Mouse (Mus musculus): ENCODE data around the gene Hipk3. TPM values are rescaled to one million over a fixed set of nuclear protein-coding genes. Genes with fewer than 3 reads are reported as not detected.

The Hipk3 gene
- polyA plus RNA-seq, 1 experiment: 46.2 TPM

GRCm38 (mm10) chr2:104457106-104457505, 37.1 kb downstream of the Hipk3 start:
- 37% methylated on average over 3 of the region's 3 CpGs for WGBS

GRCm38 (mm10) chr2:104450685-104451084, 43.6 kb downstream of the Hipk3 start:
- no peak for TF ChIP-seq CTCF (IDR thresholded peaks at IDR 0.05; ENCODE audit: insufficient read depth, low read length)
- WGBS: 65% methylated on average over 3 of the region's 3 CpGs
- Histone ChIP-seq H3K4me1 (ENCODE audit: control insufficient read depth, insufficient read depth, low read length) (peaks cover 20% of the 10 kb centered on the region), H3K4me3 (replicated peaks; ENCODE audit: extremely low read depth, low read depth, low read length) (no peak overlapping the region)
- DNase-seq: no peak

More at GRCm38 (mm10) chr2:104457106-104457505, 37.1 kb downstream of the Hipk3 start:
- Histone ChIP-seq H3K4me3 (replicated peaks; ENCODE audit: extremely low read depth, low read depth, low read length) (no peak overlapping the region), H3K4me1 (ENCODE audit: control insufficient read depth, insufficient read depth, low read length) (peaks cover 20% of the 10 kb centered on the region)
- no peak for DNase-seq
- no peak for TF ChIP-seq CTCF (IDR thresholded peaks at IDR 0.05; ENCODE audit: insufficient read depth, low read length)
- TF ChIP-seq POLR2A (IDR thresholded peaks at IDR 0.05; ENCODE audit: borderline replicate concordance, extremely low read depth, low read depth, low read length): no peak

GRCm38 (mm10) chr2:104449191-104449590, 45.1 kb downstream of the Hipk3 start:
- WGBS: 56% methylated on average over 1 of the region's 1 CpGs
- DNase-seq: no peak
- peaks cover 17% of the 10 kb centered on the region for H3K4me1 ChIP-seq (ENCODE audit: control insufficient read depth, insufficient read depth, low read length)
- no peak for TF ChIP-seq CTCF (IDR thresholded peaks at IDR 0.05; ENCODE audit: insufficient read depth, low read length)
- no peak for TF ChIP-seq POLR2A (IDR thresholded peaks at IDR 0.05; ENCODE audit: borderline replicate concordance, extremely low read depth, low read depth, low read length)
- H3K4me3 ChIP-seq (replicated peaks; ENCODE audit: extremely low read depth, low read depth, low read length): no peak overlapping the region

GRCm38 (mm10) chr2:104448201-104448600, 46.0 kb downstream of the Hipk3 start:
- no peak overlapping the region for H3K4me3 ChIP-seq (replicated peaks; ENCODE audit: extremely low read depth, low read depth, low read length)
- no peak for DNase-seq
- TF ChIP-seq POLR2A (IDR thresholded peaks at IDR 0.05; ENCODE audit: borderline replicate concordance, extremely low read depth, low read depth, low read length) (no peak), CTCF (IDR thresholded peaks at IDR 0.05; ENCODE audit: insufficient read depth, low read length) (no peak)
- H3K4me1 ChIP-seq (ENCODE audit: control insufficient read depth, insufficient read depth, low read length): peaks cover 16% of the 10 kb centered on the region
- WGBS: 66% methylated on average over 4 of the region's 4 CpGs

GRCm38 (mm10) chr2:104446016-104446415, 48.2 kb downstream of the Hipk3 start:
- TF ChIP-seq CTCF (IDR thresholded peaks at IDR 0.05; ENCODE audit: insufficient read depth, low read length): no peak
- TF ChIP-seq POLR2A (IDR thresholded peaks at IDR 0.05; ENCODE audit: borderline replicate concordance, extremely low read depth, low read depth, low read length): no peak
- Histone ChIP-seq H3K4me1 (ENCODE audit: control insufficient read depth, insufficient read depth, low read length) (peaks cover 16% of the 10 kb centered on the region), H3K4me3 (replicated peaks; ENCODE audit: extremely low read depth, low read depth, low read length) (no peak overlapping the region)
- 48% methylated on average over 1 of the region's 1 CpGs for whole genome bisulfite sequencing
- no peak for DNase-seq

- peak; percentile 44 for DNase-seq
- 18% methylated on average over 2 of the region's 2 CpGs for WGBS
- Histone ChIP-seq H3K4me1 (ENCODE audit: control insufficient read depth, insufficient read depth, low read length) (peaks cover 9% of the 10 kb centered on the region), H3K4me3 (replicated peaks; ENCODE audit: extremely low read depth, low read depth, low read length) (no peak overlapping the region)
- TF ChIP-seq POLR2A (IDR thresholded peaks at IDR 0.05; ENCODE audit: borderline replicate concordance, extremely low read depth, low read depth, low read length): no peak
- TF ChIP-seq CTCF (IDR thresholded peaks at IDR 0.05; ENCODE audit: insufficient read depth, low read length): peak; percentile 56
Observed at GRCm38 (mm10) chr2:104444776-104445175, 49.5 kb downstream of the Hipk3 start.

- Histone ChIP-seq H3K4me1 (ENCODE audit: control insufficient read depth, insufficient read depth, low read length) (no peaks in the 10 kb centered on the region), H3K4me3 (replicated peaks; ENCODE audit: extremely low read depth, low read depth, low read length) (no peak overlapping the region)
- TF ChIP-seq CTCF (IDR thresholded peaks at IDR 0.05; ENCODE audit: insufficient read depth, low read length) (no peak), POLR2A (IDR thresholded peaks at IDR 0.05; ENCODE audit: borderline replicate concordance, extremely low read depth, low read depth, low read length) (no peak)
- no peak for DNase-seq
- 74% methylated on average over 4 of the region's 4 CpGs for WGBS
Observed at GRCm38 (mm10) chr2:104442341-104442740, 51.9 kb downstream of the Hipk3 start.

GRCm38 (mm10) chr2:104436226-104436625, 58.0 kb downstream of the Hipk3 start:
- no peak for TF ChIP-seq POLR2A (IDR thresholded peaks at IDR 0.05; ENCODE audit: borderline replicate concordance, extremely low read depth, low read depth, low read length)
- TF ChIP-seq CTCF (IDR thresholded peaks at IDR 0.05; ENCODE audit: insufficient read depth, low read length): no peak
- 87% methylated on average over 3 of the region's 3 CpGs for WGBS
- Histone ChIP-seq H3K4me3 (replicated peaks; ENCODE audit: extremely low read depth, low read depth, low read length) (no peak overlapping the region), H3K4me1 (ENCODE audit: control insufficient read depth, insufficient read depth, low read length) (no peaks in the 10 kb centered on the region)
- no peak for DNase-seq

GRCm38 (mm10) chr2:104431067-104431466, 63.2 kb downstream of the Hipk3 start:
- WGBS: 82% methylated on average over 6 of the region's 6 CpGs
- TF ChIP-seq CTCF (IDR thresholded peaks at IDR 0.05; ENCODE audit: insufficient read depth, low read length): no peak
- no peak for TF ChIP-seq POLR2A (IDR thresholded peaks at IDR 0.05; ENCODE audit: borderline replicate concordance, extremely low read depth, low read depth, low read length)
- no peak for DNase-seq

GRCm38 (mm10) chr2:104430566-104430965, 63.7 kb downstream of the Hipk3 start:
- TF ChIP-seq CTCF (IDR thresholded peaks at IDR 0.05; ENCODE audit: insufficient read depth, low read length) (no peak), POLR2A (IDR thresholded peaks at IDR 0.05; ENCODE audit: borderline replicate concordance, extremely low read depth, low read depth, low read length) (no peak)
- WGBS: 84% methylated on average over 5 of the region's 5 CpGs
- DNase-seq: no peak
- Histone ChIP-seq H3K4me1 (ENCODE audit: control insufficient read depth, insufficient read depth, low read length) (no peaks in the 10 kb centered on the region), H3K4me3 (replicated peaks; ENCODE audit: extremely low read depth, low read depth, low read length) (no peak overlapping the region)

More at GRCm38 (mm10) chr2:104431067-104431466, 63.2 kb downstream of the Hipk3 start:
- no peaks in the 10 kb centered on the region for H3K4me1 ChIP-seq (ENCODE audit: control insufficient read depth, insufficient read depth, low read length)
- no peak overlapping the region for H3K4me3 ChIP-seq (replicated peaks; ENCODE audit: extremely low read depth, low read depth, low read length)
